Mouse (Mus musculus): ENCODE data around the gene Casd1. TPM values are rescaled to one million over a fixed set of nuclear protein-coding genes. Genes with fewer than 3 reads are reported as not detected.
"Not testable (repeated sequence)": the region's sequence is repeated elsewhere in the genome, so short reads cannot be mapped to it uniquely, and the experiment has no call there.

Casd1 gene
- total RNA-seq, 2 experiments from 2014 or later: 29.6 to 29.7 TPM

DNA sequence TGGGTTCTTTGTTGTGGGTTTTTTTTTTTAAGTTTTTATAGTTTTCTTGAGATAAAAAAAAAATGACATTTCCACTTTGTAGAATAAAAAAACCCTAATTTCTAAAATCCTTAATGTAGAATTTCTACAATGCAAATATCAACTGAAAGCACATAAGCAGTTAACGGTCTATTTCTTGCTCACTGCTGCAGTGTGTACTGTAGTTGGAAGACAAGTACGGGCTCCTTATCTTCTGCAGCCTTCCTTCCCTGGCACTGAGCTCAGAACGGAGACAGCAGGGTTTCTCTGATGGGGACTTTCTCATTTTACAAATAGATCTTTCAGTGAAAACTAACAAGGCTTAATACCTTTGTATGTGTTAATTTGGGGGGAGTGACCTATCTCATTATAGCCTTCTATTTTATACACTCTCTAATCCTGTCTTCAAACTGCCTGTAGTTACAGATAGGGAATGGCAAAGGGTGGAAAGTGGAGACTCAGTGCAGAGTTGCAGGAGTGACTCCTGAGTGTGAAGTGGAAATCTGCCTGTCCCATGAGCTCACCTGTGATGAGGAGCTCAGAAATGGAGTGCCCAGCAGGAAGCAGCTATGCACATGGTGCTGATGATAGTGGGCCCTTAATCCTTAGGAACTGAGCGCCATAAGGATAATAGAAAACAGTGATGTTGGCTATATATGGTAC lies 9.7 kb downstream of the Casd1 start:
- DNase-seq: no peak
- intact Hi-C loops (cut with DNase I): no loop called here

DNA sequence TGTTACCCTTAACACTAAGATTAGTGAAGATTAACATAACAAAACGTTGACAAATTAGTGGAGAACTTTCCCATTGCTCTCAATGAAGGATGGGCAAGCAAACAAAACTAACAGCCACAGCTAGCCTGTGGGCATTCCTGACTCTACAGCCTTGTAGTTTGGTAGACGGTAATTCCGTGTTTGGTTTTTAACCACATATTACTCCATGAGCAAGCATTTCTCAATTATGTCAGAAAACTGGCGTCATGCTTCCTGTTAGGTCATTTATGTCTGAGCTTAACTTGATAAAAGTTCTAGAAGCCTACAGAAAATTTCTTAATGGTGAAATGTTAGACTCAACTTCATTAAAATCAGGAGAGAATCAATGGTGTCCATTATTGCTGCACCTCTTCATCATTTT lies 11.2 kb downstream of the Casd1 start:
- DNase-seq: no peak
- intact Hi-C loops (cut with DNase I): no loop called here

DNA sequence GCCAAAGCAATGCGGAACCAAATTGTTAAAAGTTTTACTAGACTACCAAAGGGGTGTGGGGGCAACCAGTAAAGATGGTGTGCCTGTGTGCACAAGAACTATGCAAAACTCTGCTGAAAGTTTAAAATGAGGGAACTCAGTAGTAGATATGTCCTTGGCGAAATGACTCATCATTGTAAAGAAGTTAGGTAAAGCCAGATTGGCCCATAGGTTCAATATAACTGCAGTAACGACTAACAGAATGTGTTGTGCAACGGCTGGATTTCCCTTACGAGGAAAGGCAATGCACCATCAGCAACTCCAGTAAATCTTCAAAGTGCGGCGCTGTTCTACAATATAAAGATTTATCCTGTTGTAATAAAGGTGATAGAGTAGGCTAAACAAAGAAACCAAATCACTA lies 11.8 kb downstream of the Casd1 start:
- intact Hi-C loops (cut with DNase I): no loop called here
- DNase-seq: no peak

DNA sequence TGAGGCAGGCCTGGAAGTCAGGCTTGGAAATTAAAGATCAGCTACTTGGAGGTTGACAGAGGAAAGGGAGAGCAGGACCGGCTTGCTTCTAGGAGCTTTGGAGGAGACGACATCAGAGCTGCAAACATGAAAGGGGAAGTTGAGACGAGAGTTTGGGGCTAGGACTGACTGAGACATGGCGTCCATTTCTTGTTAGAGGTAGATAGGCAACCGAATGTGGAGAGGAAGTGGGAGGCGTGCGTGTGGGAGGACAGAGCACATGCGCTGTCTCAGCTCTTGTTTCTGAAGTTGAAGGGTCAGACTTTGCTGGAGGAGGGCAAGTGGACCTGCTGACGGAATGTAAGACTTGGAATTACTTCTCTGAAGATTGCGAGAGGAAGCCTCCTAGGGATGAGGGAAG lies 17.3 kb downstream of the Casd1 start:
- no peak for DNase-seq
- intact Hi-C loops (cut with DNase I): no loop called here

DNA sequence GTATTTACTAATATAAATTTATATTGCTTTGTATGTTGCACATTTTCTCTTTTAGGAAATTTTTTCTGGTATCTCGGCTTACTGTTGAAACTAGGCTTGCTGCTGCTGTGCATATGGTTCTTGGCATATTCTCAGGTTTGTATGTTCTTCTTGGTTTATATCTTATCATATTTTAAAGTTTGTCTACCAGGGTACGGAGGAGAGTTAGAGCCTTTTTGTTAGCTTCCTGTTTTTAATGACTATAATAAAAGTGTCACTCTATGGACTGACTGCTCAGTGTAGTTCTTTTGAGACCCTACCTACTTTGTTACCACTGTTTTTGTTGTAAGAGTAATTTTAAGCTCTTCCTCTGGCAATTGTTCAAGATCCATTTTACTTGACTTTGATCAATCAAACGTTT lies 30.8 kb downstream of the Casd1 start:
- no peak for DNase-seq
- intact Hi-C loops (cut with DNase I): no loop called here

DNA sequence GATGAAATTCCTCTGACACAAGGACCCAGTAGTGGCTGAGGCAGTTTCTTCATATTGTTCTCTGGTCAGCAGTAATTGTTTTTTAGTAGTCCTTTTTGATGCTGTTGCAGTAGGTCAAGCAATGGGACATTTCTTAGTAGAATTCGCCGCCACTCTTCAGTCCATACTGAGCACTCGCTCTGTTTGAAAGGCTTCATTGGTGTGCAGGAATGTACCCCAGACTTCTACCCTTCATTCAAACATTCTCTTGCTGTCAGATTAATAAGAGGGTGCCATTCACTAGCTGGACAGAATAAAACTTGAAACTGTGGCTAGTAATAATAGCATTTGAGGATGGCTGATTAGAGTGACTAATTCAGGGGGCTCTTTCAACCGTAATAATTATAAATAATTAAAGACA lies 32.5 kb downstream of the Casd1 start:
- no peak for DNase-seq
- intact Hi-C loops (cut with DNase I): no loop called here

DNA sequence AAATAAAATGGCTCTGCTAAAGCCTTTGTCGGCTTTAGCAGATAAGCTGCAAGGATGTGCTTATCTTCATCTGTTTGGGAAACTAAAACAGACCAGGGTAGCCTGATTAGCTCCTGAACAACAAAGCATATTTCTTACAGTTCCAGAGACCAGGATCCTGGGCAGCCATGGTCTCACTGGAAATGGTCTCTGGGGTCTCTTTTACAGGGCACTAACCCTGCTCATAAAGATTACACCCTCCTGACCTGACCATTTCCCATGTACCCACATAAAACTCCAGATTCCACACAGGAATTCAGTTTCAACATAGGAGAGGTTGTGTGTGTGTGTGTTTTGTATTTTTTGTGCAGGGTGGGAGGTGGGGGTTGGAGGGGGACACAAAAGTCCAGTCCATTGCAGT lies 34.2 kb downstream of the Casd1 start:
- no peak for DNase-seq
- intact Hi-C loops (cut with DNase I): no loop called here

DNA sequence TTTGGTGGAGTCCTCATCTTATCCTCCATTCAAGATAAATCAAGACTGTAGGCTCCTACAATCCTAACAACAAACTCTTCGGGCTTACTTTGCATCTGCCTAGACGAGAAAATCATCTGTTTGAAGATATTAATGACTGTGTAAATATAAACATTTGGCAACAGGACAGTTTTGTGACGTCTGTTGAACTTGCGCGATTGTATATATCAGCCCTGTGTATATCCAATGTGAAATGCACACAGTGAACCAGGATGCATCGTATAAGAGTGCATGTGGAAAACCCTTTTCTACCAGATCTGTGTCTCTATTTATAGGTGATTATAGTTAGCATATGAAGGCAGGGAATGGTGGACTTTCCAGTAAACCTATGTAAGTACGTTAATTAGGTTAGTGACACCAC lies 41.4 kb downstream of the Casd1 start:
- intact Hi-C loops (cut with DNase I): no loop called here
- DNase-seq: no peak

DNA sequence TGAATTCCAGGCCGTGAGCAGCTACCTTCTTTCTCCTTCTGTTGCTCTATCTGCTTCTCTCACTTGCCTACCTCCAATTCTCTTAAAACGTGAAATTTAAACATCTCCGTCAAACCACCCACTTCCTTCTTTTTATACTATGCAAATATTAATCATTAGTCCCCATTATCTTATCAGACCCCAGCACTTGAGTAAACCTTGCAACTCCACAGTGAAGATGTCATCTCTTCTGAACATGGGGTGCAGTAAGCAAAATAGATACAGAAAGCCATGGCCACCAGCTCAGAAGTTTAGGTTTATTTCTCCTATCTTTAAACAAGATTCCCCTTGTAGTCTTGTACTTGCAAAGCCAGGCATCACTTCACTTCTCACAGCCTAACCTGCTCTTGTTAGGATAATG lies 46.7 kb downstream of the Casd1 start:
- intact Hi-C loops (cut with DNase I): no loop called here
- DNase-seq: no peak

DNA sequence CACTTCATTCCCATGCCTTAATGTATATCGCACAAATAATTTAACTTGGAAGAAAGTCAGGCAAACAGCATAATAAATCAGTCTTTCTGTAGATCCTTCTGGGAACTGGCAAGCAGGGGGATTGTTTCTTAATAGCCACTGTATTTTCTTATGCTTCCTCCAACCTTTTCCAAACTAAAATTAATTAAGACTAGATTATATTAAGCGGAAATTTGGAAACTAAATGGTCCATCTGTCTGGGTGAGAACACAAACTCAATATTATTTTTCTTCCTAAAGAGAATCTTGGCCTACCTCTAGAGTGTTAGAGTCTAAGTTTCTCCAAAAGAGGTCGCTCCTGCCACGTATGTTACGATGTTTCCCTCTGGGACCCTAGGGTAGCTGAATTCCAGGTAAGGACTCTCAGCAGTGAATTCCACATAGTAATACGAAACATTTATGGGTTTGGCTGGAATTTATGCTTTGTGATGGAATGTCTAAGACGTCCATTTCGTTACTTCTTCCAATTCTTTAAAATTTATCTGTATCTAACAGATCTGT lies 52.0 kb downstream of the Casd1 start:
- DNase-seq: no peak
- intact Hi-C loops (cut with DNase I): loop anchor here (10.0 kb wide), 2 partner anchors 462 to 732 kb away; partner anchors contain the start of gene Asb4

DNA sequence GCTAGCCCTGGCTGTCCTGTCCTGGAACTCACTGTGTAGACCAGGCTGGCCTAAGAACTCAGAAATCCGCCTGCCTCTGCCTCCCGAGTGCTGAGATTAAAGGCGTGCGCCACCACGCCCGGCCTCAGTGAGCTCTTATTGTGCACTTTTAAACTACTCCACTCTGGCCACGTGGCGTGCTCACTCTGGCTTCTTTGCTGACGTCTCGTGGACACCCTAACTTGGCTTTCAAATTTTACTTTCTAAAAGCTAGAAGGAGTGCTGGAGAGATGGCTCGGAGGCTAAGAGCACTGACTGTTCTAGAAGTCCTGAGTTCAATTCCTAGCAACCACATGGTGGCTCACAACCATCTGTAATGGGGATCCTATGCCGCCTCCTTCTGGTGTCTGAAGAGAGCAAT lies 53.1 kb downstream of the Casd1 start:
- not testable (repeated sequence) for DNase-seq
- intact Hi-C loops (cut with DNase I): loop anchor here (10.0 kb wide), 2 partner anchors 461 to 731 kb away; partner anchors contain the start of gene Asb4

DNA sequence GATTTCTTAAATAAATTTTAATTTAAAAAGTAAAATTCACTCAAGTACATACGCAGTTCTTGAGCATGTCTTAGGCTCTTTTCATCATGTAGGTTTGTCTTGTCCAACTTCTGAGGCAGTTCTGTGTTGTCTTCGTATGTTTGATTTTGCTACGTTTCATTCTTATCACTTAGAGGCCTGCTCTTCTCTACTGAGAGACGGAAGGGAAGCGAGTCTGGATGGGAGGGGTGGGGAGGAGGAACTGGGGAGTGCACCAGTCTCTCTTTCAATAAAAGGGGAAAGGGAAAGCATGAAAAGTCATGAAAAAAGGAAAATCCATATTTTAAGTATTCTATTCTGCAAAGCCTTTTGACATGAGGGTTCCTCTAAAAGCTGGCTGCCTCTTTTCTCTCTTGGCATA lies 54.8 kb downstream of the Casd1 start:
- no peak for DNase-seq
- intact Hi-C loops (cut with DNase I): loop anchor here (10.0 kb wide), 2 partner anchors 459 to 729 kb away; partner anchors contain the start of gene Asb4

DNA sequence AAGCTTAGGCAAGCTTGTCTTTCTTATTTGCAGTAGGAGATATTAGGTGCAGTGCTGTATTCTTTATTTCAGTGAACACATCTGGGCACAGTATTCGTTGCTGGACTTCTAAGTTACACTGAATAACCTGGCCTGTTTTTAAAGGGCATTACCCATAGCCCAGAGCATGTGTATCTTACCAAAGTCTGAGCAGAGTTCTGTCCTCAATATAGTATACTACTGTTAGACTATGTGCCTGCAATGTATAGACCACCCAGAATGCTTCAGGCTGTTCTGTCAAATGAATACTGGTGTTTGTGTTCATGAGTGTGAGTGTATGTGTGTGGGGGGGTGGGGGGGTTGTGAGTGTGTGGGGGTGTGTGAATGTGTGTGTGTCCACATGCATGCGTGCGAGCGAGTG lies 55.3 kb downstream of the Casd1 start:
- intact Hi-C loops (cut with DNase I): loop anchor here (10.0 kb wide), 2 partner anchors 459 to 729 kb away; partner anchors contain the start of gene Asb4
- no peak for DNase-seq

DNA sequence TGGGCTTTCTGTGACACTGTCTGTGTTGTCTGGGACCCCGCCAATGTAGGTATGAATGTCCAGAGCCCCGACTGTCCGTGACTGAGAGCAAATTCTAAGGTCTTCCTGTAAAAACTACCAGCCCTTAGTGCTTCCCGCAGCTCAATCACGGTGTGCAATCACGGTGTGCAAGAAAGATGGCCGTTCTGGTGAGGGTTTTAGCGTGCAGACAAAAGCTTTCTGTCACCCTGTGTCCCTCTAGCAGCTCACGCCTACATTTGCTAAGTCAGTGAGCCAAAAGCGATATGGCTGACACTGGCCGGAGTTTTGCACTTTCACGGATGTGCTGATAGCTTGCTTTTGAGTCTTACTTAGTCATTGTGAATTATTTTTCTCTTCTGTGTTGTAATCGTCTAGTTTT lies 58.2 kb downstream of the Casd1 start:
- intact Hi-C loops (cut with DNase I): loop anchor here (10.0 kb wide), 2 partner anchors 456 to 726 kb away; partner anchors contain the start of gene Asb4
- DNase-seq: no peak

DNA sequence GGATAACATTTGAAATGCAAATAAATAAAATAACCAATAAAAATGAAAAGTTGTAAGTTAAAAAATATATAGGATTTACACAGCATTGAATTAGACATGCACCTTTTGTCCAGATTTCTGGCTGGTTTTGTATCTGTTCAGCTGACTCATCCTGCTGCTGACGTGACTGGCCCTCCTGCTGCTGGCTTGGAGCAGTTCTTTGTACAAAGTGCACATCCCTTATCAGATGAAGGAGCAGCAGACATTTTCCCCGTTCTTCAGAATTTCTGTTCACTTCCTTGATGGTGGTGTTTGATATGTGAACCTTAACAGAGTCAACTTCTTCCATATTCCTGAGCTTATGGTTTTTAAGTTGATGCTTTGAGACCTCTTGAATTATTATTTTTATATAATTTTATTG lies 62.9 kb downstream of the Casd1 start:
- no peak for DNase-seq
- intact Hi-C loops (cut with DNase I): no loop called here

DNA sequence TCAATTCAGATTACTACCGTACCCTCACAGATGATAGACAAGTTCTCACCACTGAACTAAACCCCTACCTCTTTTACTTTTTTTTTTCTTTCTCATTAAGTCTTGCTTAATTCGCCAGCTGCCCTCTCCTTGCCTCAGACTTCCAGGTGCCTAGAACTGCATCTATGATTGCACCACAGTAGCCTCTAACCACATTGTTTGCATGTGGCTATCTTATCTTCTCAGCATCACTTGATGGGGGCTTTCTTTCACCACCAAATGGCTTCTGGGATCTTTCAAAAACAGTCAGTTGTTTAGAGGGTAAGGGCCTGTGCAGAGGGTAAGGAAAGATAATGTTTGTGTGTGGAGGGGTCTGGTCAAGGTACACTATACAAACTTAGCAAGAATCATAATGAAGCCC lies 63.7 kb downstream of the Casd1 start:
- no peak for DNase-seq
- intact Hi-C loops (cut with DNase I): no loop called here

DNA sequence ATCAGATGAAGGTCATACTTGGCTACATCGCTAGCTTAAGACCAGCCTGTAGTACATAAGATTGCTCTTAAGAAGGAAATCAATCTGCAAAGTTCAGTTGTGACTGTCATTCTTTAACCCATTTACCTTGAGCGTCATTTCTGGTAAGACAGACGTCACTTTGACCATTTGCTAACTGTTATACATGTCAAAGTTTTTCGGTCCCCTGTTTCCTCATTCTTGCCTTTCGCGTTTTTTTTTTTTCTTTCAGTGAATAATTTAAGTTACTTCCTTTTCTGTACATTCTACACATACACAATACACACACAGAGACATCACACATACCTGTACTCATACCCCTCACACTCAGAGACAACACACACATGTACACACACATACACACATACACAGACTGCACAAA lies 64.5 kb downstream of the Casd1 start:
- no peak for DNase-seq
- intact Hi-C loops (cut with DNase I): no loop called here

DNA sequence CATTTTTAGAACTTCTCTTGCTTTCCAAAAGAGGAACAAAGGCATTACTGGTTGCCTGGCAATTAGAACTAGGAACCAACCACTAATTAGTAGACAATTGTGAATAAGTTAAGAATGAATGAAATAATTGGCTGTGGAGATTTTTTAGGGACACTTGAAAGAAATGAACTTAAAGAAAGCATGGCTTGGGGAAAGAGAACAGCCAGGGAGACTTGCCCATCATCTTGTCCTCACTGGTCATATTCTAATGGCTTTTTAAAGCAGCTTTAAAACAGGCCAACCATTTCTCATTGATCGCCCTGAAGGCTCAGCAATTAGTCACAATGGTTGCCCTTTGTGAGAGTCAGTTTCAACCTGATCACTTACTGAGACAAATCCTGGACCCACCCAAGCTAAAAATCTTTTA lies 76.7 kb downstream of the Casd1 start:
- intact Hi-C loops (cut with DNase I): no loop called here

DNA sequence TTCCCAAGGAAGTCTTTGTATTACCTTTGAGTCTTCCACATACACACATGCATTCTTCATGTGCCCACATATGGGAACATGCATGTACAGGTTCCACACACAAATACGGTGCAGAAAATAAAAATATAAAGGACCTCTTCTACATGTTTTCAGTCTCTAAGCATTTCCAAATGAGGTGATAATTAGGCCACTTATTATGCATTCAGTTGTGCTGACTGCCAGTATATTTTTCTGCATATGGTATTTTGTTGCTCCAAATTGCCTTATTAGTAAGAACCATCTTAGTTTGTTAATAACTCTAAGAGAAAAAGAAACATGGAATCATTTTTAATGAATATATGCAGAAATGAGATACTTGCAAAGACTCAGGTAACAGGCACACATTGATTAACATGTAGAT lies 79.3 kb downstream of the Casd1 start:
- no peak for DNase-seq
- intact Hi-C loops (cut with DNase I): no loop called here

More for the DNA sequence above, 76.7 kb downstream of the Casd1 start:
- DNase-seq: no peak

DNA sequence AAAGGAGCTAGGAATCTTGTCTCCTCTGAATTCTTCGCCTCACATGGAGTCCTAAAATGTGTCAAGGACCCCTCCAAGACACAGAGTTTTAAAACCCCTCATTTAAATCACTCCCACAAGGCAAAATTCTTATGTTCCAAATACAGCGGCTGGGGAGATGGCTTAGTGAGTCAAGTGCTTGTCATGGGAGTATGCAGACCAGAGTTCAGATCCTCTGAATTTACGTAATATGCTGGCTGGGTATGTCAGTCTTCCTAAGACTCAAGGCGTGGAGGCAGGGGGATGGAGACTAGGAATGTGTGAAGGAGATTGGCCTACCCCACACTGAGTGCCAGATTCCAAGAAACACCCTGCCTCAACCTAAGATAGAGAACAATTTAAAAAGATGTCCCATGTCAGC lies 79.9 kb downstream of the Casd1 start:
- no peak for DNase-seq
- intact Hi-C loops (cut with DNase I): no loop called here

DNA sequence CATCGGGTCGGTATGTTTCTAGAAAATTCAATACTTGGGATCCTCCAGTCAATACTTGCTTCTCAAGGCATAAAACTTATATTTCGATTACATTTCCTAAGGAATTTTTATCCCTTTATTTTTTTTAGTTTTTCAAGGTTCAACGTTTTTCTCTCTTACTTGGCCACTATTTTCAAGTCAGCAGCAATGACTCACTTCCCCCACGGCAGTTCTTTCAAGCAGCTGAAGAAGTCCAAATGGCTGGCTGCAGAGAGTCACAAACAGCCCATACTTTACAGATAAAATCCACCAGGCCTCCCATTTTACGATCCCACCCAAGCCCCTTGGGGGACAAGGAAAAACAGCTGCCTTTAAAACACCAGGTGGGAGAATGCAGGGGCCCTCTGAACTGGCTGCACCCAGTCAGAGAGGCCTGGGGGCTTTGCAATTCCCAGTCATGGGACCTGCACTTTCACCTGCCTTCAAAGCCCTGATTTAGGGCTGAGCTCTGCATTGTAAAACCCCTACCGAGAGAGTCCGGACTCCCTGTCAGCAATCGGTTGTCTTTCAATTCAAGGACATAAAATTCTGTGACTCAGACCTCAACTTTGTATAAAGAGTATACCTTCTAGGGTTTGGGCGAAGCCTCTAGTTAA lies 84.2 kb downstream of the Casd1 start:
- no peak for DNase-seq
- intact Hi-C loops (cut with DNase I): no loop called here

DNA sequence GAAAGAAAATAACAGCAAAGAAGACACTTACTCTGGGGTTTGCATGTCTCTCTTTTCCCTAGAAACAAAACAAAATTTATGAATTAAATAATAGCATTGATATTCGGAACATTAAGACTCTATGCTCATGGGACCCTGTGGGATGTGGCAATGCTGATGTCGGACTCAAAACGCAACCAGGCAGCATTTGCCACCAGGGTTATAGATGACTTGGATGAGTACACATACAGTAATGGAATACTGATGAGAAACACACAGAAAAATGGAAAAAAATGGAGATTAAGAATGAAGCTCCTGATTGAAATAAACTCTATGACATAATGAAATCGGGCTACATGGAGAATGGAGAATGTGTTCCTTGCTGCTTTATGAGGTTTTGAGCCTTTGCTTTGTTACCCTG lies 89.8 kb downstream of the Casd1 start:
- intact Hi-C loops (cut with DNase I): no loop called here

More for the DNA sequence above, 89.8 kb downstream of the Casd1 start:
- DNase-seq: no peak

Measured in heart, postnatal 14 days (tissue).